Mouse (Mus musculus): ENCODE measurements around the gene Ifitm3. TPM values are rescaled to one million over a fixed set of nuclear protein-coding genes. Genes with fewer than 3 reads are reported as not detected.
"Not testable (repeated sequence)": the region's sequence is repeated elsewhere in the genome, so short reads cannot be mapped to it uniquely, and the experiment has no call there.

The Ifitm3 gene
- total RNA-seq, 1 experiment: 353 TPM

- no peak for TF ChIP-seq ZC3H11A (IDR thresholded peaks at IDR 0.05; ENCODE audit: borderline replicate concordance, low read depth, low read length)
- no peak for TF ChIP-seq CHD2 (IDR thresholded peaks at IDR 0.05; ENCODE audit: low read depth, low read length)
- TF ChIP-seq HCFC1 (IDR thresholded peaks at IDR 0.05; ENCODE audit: borderline replicate concordance, insufficient read depth, low read length): peak; percentile 89
- no peak for TF ChIP-seq MAFK (IDR thresholded peaks at IDR 0.05; ENCODE audit: insufficient read depth, low read depth, low read length)
- peak; percentile 75 for TF ChIP-seq ZNF384 (IDR thresholded peaks at IDR 0.05; ENCODE audit: low read depth, low read length)
- DNase-seq (ENCODE audit: low read depth, low spot score): no peak
- H3K36me3 ChIP-seq (ENCODE audit: control insufficient read depth, insufficient read depth, low read length, poor library complexity, severe bottlenecking): no peaks in the 10 kb centered on the region
- peak overlapping the region; percentile 81 for H3K27ac ChIP-seq (ENCODE audit: insufficient read depth, low read depth, low read length, poor library complexity, severe bottlenecking)
- H3K4me1 ChIP-seq (ENCODE audit: control insufficient read depth in 2 of 2, insufficient read depth in 2 of 2, low read length in 2 of 2, poor library complexity in 1 of 2): peaks cover 5 to 14% of the 10 kb centered on the region in 2 experiments; a peak in 2 of 4 replicates
- H3K9me3 ChIP-seq (ENCODE audit: control insufficient read depth, insufficient read depth, low read depth, low read length): no peaks in the 10 kb centered on the region
- H3K9ac ChIP-seq (ENCODE audit: insufficient read depth, low read depth, low read length, poor library complexity, severe bottlenecking): peak overlapping the region; percentile 21; the same call in 1 of the 2 replicates
- in situ Hi-C loops (cut with MboI; ENCODE audit: low sequenced_read_pairs in 2 of 2, unreplicated experiment in 2 of 2): no loop called here
- H3K4me3 ChIP-seq (ENCODE audit: insufficient read depth in 1 of 2, low read depth in 1 of 2, low read length in 2 of 2, poor library complexity in 1 of 2, severe bottlenecking in 1 of 2): no peak overlapping the region
Observed at GRCm38 (mm10) chr7:141024865-141025838, 14.6 kb upstream of the Ifitm3 start.

- H3K27ac ChIP-seq (ENCODE audit: insufficient read depth, low read depth, low read length, poor library complexity, severe bottlenecking): peak overlapping the region; percentile 27; the same call in 1 of the 2 replicates
- no peaks in the 10 kb centered on the region for H3K9me3 ChIP-seq (ENCODE audit: control insufficient read depth, insufficient read depth, low read depth, low read length)
- DNase-seq (ENCODE audit: low read depth, low spot score): no peak
- H3K4me3 ChIP-seq (ENCODE audit: insufficient read depth in 1 of 2, low read depth in 1 of 2, low read length in 2 of 2, poor library complexity in 1 of 2, severe bottlenecking in 1 of 2): no peak overlapping the region
- H3K9ac ChIP-seq (ENCODE audit: insufficient read depth, low read depth, low read length, poor library complexity, severe bottlenecking): 0 out of 2 replicates have a peak overlapping the region, but pooled peaks have one; percentile 28
- H3K4me1 ChIP-seq (ENCODE audit: control insufficient read depth in 2 of 2, insufficient read depth in 2 of 2, low read length in 2 of 2, poor library complexity in 1 of 2): peaks cover 3 to 14% of the 10 kb centered on the region in 2 experiments; a peak in 1 of 4 replicates
- H3K36me3 ChIP-seq (ENCODE audit: control insufficient read depth, insufficient read depth, low read length, poor library complexity, severe bottlenecking): no peaks in the 10 kb centered on the region
- TF ChIP-seq ZNF384 (IDR thresholded peaks at IDR 0.05; ENCODE audit: low read depth, low read length) (peak; percentile 17; the same call in 1 of the 2 replicates), CHD2 (IDR thresholded peaks at IDR 0.05; ENCODE audit: low read depth, low read length) (no peak), MAFK (IDR thresholded peaks at IDR 0.05; ENCODE audit: insufficient read depth, low read depth, low read length) (no peak)
- in situ Hi-C loops (cut with MboI; ENCODE audit: low sequenced_read_pairs in 2 of 2, unreplicated experiment in 2 of 2): no loop called here
Observed at GRCm38 (mm10) chr7:141021489-141022449, 11.2 kb upstream of the Ifitm3 start.

GRCm38 (mm10) chr7:141019028-141019427 is 8.5 kb upstream of the Ifitm3 start:
- in situ Hi-C loops (cut with MboI; ENCODE audit: low sequenced_read_pairs in 2 of 2, unreplicated experiment in 2 of 2): no loop called here
- Histone ChIP-seq H3K4me1 (ENCODE audit: control insufficient read depth in 2 of 2, insufficient read depth in 2 of 2, low read length in 2 of 2, poor library complexity in 1 of 2) (peaks cover 0 to 9% of the 10 kb centered on the region in 2 experiments; a peak in 1 of 4 replicates), H3K4me3 (ENCODE audit: insufficient read depth in 1 of 2, low read depth in 1 of 2, low read length in 2 of 2, poor library complexity in 1 of 2, severe bottlenecking in 1 of 2) (no peak overlapping the region), H3K27ac (ENCODE audit: insufficient read depth, low read depth, low read length, poor library complexity, severe bottlenecking) (no peak overlapping the region), H3K9ac (ENCODE audit: insufficient read depth, low read depth, low read length, poor library complexity, severe bottlenecking) (no peak overlapping the region), H3K36me3 (ENCODE audit: control insufficient read depth, insufficient read depth, low read length, poor library complexity, severe bottlenecking) (no peaks in the 10 kb centered on the region), H3K9me3 (ENCODE audit: control insufficient read depth, insufficient read depth, low read depth, low read length) (no peaks in the 10 kb centered on the region)
- no peak for DNase-seq (ENCODE audit: low read depth, low spot score)
- TF ChIP-seq CHD2 (IDR thresholded peaks at IDR 0.05; ENCODE audit: low read depth, low read length) (no peak), HCFC1 (IDR thresholded peaks at IDR 0.05; ENCODE audit: borderline replicate concordance, insufficient read depth, low read length) (no peak), MAFK (IDR thresholded peaks at IDR 0.05; ENCODE audit: insufficient read depth, low read depth, low read length) (no peak), ZC3H11A (IDR thresholded peaks at IDR 0.05; ENCODE audit: borderline replicate concordance, low read depth, low read length) (no peak), ZNF384 (IDR thresholded peaks at IDR 0.05; ENCODE audit: low read depth, low read length) (no peak)

- H3K9ac ChIP-seq (ENCODE audit: insufficient read depth, low read depth, low read length, poor library complexity, severe bottlenecking); in situ Hi-C loops (cut with MboI; ENCODE audit: low sequenced_read_pairs in 2 of 2, unreplicated experiment in 2 of 2); H3K9me3 ChIP-seq (ENCODE audit: control insufficient read depth, insufficient read depth, low read depth, low read length); H3K36me3 ChIP-seq (ENCODE audit: control insufficient read depth, insufficient read depth, low read length, poor library complexity, severe bottlenecking); H3K27ac ChIP-seq (ENCODE audit: insufficient read depth, low read depth, low read length, poor library complexity, severe bottlenecking); H3K4me3 ChIP-seq (ENCODE audit: insufficient read depth in 1 of 2, low read depth in 1 of 2, low read length in 2 of 2, poor library complexity in 1 of 2, severe bottlenecking in 1 of 2); H3K4me1 ChIP-seq (ENCODE audit: control insufficient read depth in 2 of 2, insufficient read depth in 2 of 2, low read length in 2 of 2, poor library complexity in 1 of 2); DNase-seq (ENCODE audit: low read depth, low spot score): not testable (repeated sequence)
Observed at GRCm38 (mm10) chr7:141017824-141018223, 7.3 kb upstream of the Ifitm3 start, which contains the start of gene Ifitm6. Gene Ifitm6, minus strand, starts transcription at chr7:141017924.

Data from ES-E14 (cell line).